Mouse (Mus musculus): ENCODE results near the gene Timp2.

Gene Timp2

GRCm38 (mm10) chr11:118289999-118290889 lies 65.3 kb downstream of the Timp2 start, which contains the start of gene Usp36:
TSS of gene Usp36 (minus strand) at chr11:118290244.
- DNase-seq (ENCODE audit: extremely low spot score), result peak; percentile 97

- no peak for DNase-seq (ENCODE audit: extremely low spot score)
Observed at GRCm38 (mm10) chr11:118289562-118289961, 66.0 kb downstream of the Timp2 start.

GRCm38 (mm10) chr11:118289037-118289511 lies 66.5 kb downstream of the Timp2 start:
- peak; percentile 17 for DNase-seq (ENCODE audit: extremely low spot score)

- DNase-seq (ENCODE audit: extremely low spot score), result no peak
Observed at GRCm38 (mm10) chr11:118287573-118287972, 68.0 kb downstream of the Timp2 start.

- DNase-seq (ENCODE audit: extremely low spot score), result no peak
Observed at GRCm38 (mm10) chr11:118286434-118286833, 69.1 kb downstream of the Timp2 start.

- DNase-seq (ENCODE audit: extremely low spot score), result no peak
Observed at GRCm38 (mm10) chr11:118285791-118286190, 69.7 kb downstream of the Timp2 start.

GRCm38 (mm10) chr11:118280218-118280617 lies 75.3 kb downstream of the Timp2 start:
- DNase-seq (ENCODE audit: extremely low spot score), result no peak

- no peak for DNase-seq (ENCODE audit: extremely low spot score)
Observed at GRCm38 (mm10) chr11:118276328-118276727, 79.2 kb downstream of the Timp2 start.

GRCm38 (mm10) chr11:118275092-118275491 lies 80.4 kb downstream of the Timp2 start:
- no peak for DNase-seq (ENCODE audit: extremely low spot score)

GRCm38 (mm10) chr11:118269827-118270226 lies 85.7 kb downstream of the Timp2 start:
- no peak for DNase-seq (ENCODE audit: extremely low spot score)

- no peak for DNase-seq (ENCODE audit: extremely low spot score)
Observed at GRCm38 (mm10) chr11:118266666-118267046, 88.9 kb downstream of the Timp2 start.

GRCm38 (mm10) chr11:118266044-118266665 lies 89.4 kb downstream of the Timp2 start:
- DNase-seq (ENCODE audit: extremely low spot score), result no peak

GRCm38 (mm10) chr11:118265621-118266020 lies 89.9 kb downstream of the Timp2 start:
- DNase-seq (ENCODE audit: extremely low spot score), result no peak

GRCm38 (mm10) chr11:118263146-118263545 lies 92.4 kb downstream of the Timp2 start:
- no peak for DNase-seq (ENCODE audit: extremely low spot score)

- DNase-seq (ENCODE audit: extremely low spot score), result no peak
Observed at GRCm38 (mm10) chr11:118260081-118260480, 95.5 kb downstream of the Timp2 start.

- DNase-seq (ENCODE audit: extremely low spot score), result no peak
Observed at GRCm38 (mm10) chr11:118259580-118259979, 96.0 kb downstream of the Timp2 start.

GRCm38 (mm10) chr11:118256371-118256770 lies 99.2 kb downstream of the Timp2 start:
- DNase-seq (ENCODE audit: extremely low spot score), result no peak

- no peak for DNase-seq (ENCODE audit: extremely low spot score)
Observed at GRCm38 (mm10) chr11:118254159-118254951, 101.2 kb downstream of the Timp2 start.

GRCm38 (mm10) chr11:118253447-118254158 lies 101.9 kb downstream of the Timp2 start:
- no peak for DNase-seq (ENCODE audit: extremely low spot score)

Measured in embryo, embryonic 9.5 days (tissue).